Mouse (Mus musculus) bone marrow, adult 2 months (tissue): ENCODE data around the gene Rplp2.

Experiments used
- CTCF ChIP-seq: fragments of 200-500 bp; IDR thresholded peaks from 2 replicates; pipeline ENCODE4 v1.5.1; 2011; ENCODE audit warnings: low read length, control low read depth; ENCODE audit not compliant: control insufficient read depth, insufficient read depth
- POLR2A ChIP-seq: fragments of 200-500 bp; IDR thresholded peaks from 2 replicates; pipeline ENCODE4 v1.6.1; 2011; ENCODE audit warnings: low read depth, mild to moderate bottlenecking, control low read depth, low read length, borderline replicate concordance; ENCODE audit not compliant: control insufficient read depth

DNA sequence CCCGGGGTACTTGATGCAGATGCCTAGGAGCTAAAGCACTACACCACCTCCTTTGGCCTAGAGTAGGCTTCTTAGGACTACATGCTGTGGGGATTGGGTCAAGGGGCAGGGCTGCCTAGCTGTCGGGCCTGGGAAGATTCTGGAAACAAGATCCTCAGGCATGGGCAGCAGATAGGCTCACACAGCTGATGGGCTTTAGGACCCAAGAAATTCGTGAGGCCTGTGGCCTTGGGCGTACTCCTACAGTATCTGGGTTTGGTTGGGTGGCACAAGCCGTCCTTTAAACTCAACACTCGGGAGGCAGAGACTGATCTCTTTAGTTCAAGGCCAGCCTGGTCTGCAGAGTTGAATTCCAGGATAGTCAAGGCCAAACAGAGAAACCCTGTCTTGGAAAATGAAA, 25.1 kb downstream of the Rplp2 start:
- TF ChIP-seq CTCF (no peak), POLR2A (no peak)
